Mouse (Mus musculus) G1E-ER4 (cell line): ENCODE measurements around the gene Gm7029. TPM values are rescaled to one million over a fixed set of nuclear protein-coding genes. Genes with fewer than 3 reads are reported as not detected.

Experiments used
- GATA1 ChIP-seq: IDR thresholded peaks from one replicate; pipeline ENCODE4 v1.8.0; 2012; ENCODE audit warnings: low read length, inconsistent platforms
- polyA plus RNA-seq: library from polyadenylated mRNA; stranded (reverse); fragments of >175 nt; gene quantifications from 2 replicates; pipeline ENCODE4 v1.2.3, GENCODE M21; 2012

Gene Gm7029
- polyA plus RNA-seq, 1 experiment = not detected

DNA sequence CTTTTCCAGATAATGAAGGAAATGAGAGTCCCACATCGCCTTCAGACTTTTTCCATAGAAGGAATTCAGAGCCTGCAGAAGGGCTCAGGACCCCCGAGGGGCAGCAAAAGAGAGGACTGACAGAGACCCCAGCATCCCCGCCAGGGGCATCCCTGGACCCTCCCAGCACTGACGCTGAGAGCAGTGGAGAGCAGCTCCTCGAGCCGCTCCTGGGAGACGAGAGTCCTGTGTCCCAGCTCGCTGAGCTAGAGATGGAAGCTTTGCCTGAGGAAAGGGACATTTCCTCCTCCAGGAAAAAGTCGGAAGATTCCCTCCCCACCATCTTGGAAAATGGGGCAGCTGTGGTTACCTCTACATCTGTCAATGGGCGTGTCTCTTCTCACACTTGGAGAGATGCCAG is 39.6 kb downstream of the Gm7029 start:
- no peak for TF ChIP-seq GATA1

DNA sequence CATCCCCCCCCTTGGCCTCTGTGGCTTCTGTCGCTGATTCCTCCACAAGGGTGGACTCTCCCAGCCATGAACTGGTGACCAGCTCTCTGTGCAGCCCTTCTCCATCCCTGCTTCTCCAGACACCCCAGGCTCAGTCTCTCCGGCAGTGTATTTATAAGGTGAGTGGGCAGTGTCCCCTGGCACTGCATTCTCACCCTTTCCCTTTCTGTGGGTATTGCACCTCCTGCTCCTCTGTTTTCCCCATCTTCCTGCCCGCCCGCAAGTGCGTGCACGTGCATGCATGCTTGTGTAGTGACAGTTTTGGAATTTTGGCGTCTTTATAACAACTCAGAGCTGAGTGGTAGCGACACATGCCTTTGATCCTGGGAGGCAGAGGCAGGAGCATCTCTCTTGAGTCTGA is 40.3 kb downstream of the Gm7029 start:
- TF ChIP-seq GATA1 = no peak

DNA sequence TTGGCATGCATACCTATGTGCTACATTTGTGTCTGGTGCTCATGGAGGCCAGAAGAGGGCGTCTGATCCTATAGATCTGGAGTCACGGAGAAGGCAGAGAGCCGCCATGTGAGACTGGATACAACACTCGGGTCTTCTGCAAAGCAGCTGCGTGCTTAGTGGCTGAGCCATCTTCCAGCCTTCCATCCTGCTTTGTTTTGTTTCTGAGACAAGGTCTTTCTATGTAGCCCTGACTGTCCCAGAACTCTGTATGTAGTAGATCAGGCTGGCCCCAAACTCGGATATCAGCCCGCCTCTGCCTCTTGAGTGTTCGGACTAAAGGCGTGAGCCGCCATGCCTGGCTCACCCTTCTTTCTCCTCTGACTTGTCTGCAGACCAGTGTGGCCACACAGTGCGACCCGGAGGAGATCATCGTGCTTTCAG is 41.3 kb downstream of the Gm7029 start:
- TF ChIP-seq GATA1 = no peak

DNA sequence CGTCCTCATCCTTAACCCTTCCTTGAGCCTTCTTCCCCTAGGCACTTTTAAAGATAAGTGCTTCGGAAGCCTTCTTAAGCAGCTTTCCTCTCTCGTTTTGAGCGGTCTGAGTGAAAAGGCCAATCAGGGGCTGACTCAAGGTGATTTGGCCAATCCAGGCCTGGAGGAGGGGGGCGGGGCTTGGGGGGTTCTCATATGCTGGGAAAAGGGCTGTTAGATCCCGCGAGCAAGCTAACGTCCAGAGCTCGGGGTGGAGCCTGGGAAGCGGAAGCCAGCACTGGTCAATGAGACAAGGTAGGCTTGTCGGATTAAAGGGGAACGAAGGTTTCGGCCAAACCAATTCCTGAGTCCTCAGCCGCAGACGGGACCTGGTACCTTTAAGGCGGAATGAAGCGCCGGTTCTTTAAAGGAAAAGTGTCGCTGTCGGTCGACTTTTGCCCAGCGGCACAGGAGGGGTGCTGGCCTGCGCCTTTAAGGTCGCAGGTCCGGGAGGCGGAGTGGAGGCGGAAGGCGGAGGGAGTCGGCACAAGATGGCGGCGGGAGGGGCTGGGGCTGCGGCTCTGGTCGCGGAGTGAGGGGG is 42.1 kb downstream of the Gm7029 start, which contains the start of the genes Tapbp and Zbtb22:
Gene Tapbp (plus strand): TSS at position 229 of the 580 bp plus-strand sequence.
Gene Zbtb22 (plus strand): TSS at position 234 of the 580 bp plus-strand sequence.
- no peak for TF ChIP-seq GATA1

DNA sequence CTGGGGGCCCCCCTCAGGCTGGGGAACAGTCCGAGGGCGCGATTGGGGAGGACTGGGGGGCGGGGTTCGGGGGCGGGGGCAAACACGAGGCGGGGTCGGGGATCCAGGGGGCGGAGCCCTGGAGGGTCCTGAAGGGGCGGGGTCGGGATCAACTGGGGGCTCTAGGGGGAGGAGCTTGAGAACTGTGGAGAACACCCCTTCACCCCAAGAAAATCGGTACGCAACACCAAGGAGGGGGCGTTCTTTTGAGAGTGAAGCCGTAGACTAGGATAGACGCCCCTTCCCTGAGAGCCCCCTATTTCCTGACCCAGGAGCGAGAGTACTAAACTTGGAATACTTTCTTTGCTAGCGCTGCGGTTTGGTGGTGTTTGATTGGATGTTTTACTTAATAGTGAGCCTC is 42.7 kb downstream of the Gm7029 start:
- TF ChIP-seq GATA1 = no peak

DNA sequence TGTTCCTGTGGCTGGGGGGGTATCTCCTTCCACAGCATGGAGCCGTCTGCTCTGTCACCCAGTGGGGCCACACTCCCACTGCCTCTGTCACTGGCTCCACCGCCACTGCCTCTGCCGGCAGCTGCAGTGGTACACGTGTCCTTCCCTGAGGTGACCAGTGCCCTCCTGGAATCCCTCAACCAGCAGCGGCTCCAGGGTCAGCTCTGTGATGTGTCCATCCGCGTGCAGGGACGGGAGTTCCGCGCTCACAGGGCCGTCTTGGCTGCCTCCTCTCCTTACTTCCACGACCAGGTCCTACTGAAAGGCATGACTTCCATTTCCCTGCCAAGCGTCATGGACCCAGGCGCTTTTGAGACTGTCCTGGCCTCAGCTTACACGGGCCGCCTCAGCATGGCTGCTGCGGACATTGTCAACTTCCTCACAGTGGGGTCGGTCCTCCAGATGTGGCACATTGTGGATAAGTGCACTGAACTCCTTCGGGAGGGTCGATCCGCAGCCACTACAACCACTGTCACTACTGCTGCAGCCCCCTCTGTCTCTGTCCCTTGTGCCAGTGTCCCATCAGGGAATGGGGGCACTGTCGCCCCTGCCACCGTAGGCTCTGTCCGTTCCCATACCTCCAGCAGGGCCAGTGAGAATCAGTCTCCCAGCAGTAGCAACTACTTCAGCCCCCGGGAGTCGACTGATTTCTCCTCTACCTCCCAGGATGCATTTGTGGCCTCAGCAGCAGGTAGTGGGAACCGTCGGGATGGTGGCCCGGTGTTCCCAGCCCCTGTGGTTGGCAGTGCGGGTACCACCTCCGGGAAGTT is 43.4 kb downstream of the Gm7029 start:
- TF ChIP-seq GATA1 = no peak

DNA sequence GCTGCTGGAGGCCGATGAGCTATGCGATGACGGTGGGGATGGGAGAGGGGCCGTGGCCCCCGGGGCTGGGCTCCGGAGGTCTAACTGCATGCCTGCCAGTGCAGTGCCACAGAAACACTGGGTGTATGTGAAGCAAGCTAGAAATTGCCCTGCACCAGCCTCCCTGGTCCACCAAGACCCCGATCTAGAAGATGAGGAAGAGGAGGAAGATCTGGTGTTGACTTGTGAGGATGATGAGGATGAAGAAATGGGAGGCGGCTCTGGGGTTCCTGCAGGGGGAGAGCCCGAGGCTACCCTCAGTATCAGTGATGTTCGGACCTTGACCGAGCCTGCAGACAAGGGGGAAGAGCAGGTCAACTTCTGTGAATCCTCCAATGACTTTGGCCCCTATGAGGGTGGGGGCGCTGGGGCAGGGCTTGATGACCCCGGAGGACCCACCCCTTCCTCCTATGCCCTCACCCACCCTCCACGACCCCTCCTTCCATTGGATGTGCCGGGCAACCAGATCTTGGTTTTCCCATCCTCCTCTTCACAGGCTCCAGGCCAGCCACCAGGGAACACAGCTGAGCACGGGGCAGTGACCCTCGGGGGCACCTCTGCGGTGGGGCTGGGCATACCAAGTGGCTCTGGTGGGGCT is 44.1 kb downstream of the Gm7029 start:
- TF ChIP-seq GATA1 = no peak

DNA sequence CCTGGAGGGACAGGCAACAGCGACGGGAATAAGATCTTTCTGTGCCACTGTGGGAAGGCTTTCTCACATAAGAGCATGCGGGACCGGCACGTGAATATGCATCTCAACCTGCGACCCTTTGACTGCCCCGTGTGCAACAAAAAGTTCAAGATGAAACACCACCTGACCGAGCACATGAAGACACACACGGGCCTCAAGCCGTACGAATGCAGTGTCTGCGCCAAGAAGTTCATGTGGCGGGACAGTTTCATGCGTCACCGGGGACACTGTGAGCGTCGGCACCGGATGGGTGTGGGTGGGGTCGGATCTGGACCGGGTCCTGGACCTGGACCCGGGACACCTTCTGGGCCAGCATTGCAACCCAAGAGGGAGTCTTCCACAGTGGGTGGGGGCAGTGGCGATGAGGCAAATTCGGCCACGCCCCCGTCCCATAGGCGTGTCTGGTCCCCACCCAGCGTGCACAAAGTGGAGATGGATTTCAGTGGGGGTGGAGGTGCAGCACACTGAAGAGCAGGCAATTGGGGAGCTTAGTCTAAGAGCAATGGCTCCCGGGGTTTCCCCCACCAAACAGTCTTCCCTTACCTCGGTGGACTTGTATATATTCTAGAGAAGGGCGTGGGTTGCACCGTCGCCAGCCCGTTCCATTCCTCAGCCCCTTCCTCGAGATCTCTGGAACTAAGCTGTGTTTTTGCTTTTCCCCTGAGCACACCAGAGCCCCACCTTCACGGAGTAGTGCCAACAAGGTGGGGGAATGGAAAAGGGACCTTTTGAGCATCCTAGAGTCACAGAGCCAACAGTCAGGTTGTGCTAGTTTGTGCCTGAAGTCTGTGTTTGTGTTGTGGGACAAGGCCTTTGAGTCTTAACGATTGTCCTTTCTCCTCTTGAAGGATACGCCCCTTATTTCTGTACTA is 44.9 kb downstream of the Gm7029 start:
- no peak for TF ChIP-seq GATA1

DNA sequence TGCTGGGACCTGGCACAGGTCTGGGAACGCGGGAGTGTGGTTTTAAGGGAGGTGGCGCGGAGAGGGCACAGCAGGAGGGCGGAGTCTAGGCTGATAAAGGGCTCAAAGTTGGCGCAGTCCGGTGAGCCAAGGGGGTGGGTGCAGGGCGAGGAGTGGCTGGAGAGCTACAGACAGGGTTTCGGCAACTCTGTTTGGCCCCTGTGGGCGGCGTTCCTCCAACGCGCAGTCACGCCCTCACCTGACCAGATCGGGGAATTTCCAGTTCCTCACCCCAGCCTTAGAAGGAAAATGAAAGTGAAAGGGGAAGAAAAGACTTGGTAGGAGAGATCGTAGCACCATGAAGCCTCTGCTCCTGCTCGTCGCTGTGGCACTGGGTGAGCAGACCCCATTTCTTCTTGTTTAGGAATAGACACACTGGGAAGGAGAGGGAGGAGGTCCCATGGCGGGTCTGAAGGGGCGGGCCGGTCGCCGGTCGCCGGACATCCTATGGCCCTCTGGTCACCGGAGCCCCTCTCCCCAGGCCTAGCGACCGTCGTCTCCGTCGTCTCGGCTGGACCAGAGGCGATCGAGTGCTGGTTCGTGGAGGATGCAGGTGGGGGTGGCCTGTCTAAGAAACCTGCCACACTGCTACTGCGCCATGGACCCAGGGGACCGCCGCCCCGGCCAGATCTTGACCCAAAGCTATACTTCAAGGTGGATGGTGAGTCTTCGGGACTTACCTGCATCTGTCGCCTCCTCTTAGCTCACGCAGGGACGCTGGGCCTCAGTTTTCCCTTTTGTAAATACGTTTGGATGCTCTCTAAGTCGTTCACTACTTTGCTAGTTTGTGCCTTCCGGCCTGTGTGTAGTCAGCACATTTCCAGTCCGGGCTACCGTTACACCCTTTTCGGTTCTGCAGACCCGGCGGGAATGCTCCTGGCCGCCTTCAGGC is 46.0 kb downstream of the Gm7029 start:
- TF ChIP-seq GATA1 = no peak

DNA sequence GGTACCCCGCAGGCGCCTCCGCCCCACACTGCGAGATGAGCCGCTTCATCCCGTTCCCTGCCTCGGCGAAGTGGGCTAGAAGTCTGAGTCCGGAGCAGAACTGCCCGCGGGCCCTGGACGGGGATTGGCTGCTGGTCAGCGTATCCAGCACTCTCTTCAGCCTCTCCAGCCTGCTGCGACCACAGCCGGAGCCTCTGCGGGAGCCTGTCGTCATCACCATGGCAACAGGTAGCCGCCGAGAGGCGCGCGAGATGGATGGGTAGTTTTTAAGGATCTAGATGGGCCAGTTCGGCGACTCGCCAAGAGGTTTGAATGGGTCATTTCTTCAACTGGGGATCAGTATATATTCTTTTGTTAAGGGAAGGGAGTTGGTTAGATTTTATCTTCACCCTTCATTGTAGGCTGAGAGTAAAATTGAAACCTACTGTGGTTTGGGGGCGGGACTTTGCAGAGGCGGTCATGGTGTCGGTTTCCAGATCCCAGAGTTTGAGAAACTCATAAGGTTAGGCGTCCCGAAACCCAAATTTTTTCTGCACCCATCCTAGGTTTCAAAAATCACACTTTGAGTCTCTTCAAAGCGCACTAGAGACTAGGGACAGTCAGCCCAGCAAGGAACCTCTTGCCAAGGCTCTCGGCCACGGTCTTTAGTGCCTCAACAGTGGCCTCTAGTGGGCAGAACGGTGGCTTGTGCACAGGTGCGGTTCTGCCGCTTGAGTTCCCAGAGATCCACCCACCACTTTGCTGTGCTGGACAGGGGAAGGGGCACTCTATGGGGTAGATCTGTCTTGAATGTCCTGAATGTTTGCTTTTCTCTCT is 46.9 kb downstream of the Gm7029 start:
- TF ChIP-seq GATA1 = no peak

DNA sequence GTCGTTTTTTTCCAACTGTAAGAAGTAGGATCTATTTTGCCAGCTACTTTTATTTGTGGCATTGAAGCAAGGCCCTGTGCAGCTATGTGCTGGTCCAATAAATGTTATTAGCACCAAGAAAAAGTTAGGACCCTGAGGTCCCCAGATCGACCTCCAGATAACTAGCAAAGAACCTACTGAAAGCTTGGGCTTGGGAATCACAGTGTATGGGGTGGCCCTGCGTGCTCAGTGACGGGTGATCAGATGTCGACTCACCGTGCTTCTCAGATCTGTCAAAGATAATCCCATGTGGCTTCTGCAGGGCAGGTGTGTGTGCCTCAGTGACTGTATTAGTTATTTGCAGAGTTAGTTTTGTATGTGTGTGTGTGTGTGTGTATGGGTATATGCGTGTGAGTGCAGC is 47.7 kb downstream of the Gm7029 start:
- no peak for TF ChIP-seq GATA1

Other genes starting within 250 kb of the Gm7029 start
- gene Zfp414, start 244.7 kb upstream of the Gm7029 start, polyA plus RNA-seq = 134 and 140 TPM in 2 replicates
- not detected in 2 replicates for gene Pram1, start 235.8 kb upstream of the Gm7029 start, polyA plus RNA-seq
- gene Hnrnpm, start 187.0 kb upstream of the Gm7029 start, polyA plus RNA-seq = 1,122 and 1,843 TPM in 2 replicates
- gene March2, start 155.2 kb upstream of the Gm7029 start, polyA plus RNA-seq = 19.8 and 42.0 TPM in 2 replicates
- gene Rab11b, start 113.3 kb upstream of the Gm7029 start, polyA plus RNA-seq = 99.8 and 157 TPM in 2 replicates
- not detected in 2 replicates for gene Angptl4, start 92.0 kb upstream of the Gm7029 start, polyA plus RNA-seq
- 6.9 and 7.2 TPM in 2 replicates for gene Kank3, start 63.3 kb upstream of the Gm7029 start, polyA plus RNA-seq
- 1,425 and 5,080 TPM in 2 replicates for gene Rps28, start 49.3 kb upstream of the Gm7029 start, polyA plus RNA-seq
- 678 and 952 TPM in 2 replicates for gene Ndufa7, start 49.3 kb upstream of the Gm7029 start, polyA plus RNA-seq
- gene Cd320, start 30.7 kb upstream of the Gm7029 start, polyA plus RNA-seq = 9.3 and 14.4 TPM in 2 replicates
- 88.1 and 95.0 TPM in 2 replicates for gene Kifc1, start 16.8 kb downstream of the Gm7029 start, polyA plus RNA-seq
- not detected in 2 replicates for gene Platr17, start 31.3 kb downstream of the Gm7029 start, polyA plus RNA-seq
- 57.5 and 59.5 TPM in 2 replicates for gene Daxx, start 35.6 kb downstream of the Gm7029 start, polyA plus RNA-seq
- 77.2 and 82.0 TPM in 2 replicates for gene Tapbp, start 42.1 kb downstream of the Gm7029 start, polyA plus RNA-seq
- gene Zbtb22, start 42.1 kb downstream of the Gm7029 start, polyA plus RNA-seq = 49.7 and 50.9 TPM in 2 replicates
- gene Rgl2, start 55.7 kb downstream of the Gm7029 start, polyA plus RNA-seq = 93.1 and 127 TPM in 2 replicates
- 358 and 374 TPM in 2 replicates for gene Pfdn6, start 66.5 kb downstream of the Gm7029 start, polyA plus RNA-seq
- 165 and 186 TPM in 2 replicates for gene Wdr46, start 66.8 kb downstream of the Gm7029 start, polyA plus RNA-seq
- 11.6 and 14.2 TPM in 2 replicates for gene B3galt4, start 77.7 kb downstream of the Gm7029 start, polyA plus RNA-seq
- 64.7 and 68.2 TPM in 2 replicates for gene Vps52, start 82.0 kb downstream of the Gm7029 start, polyA plus RNA-seq
- 364 and 1,526 TPM in 2 replicates for gene Rps18, start 82.2 kb downstream of the Gm7029 start, polyA plus RNA-seq
- not detected in 2 replicates for gene H2-K1, start 126.5 kb downstream of the Gm7029 start, polyA plus RNA-seq
- gene Ring1, start 150.8 kb downstream of the Gm7029 start, polyA plus RNA-seq = 56.3 and 62.8 TPM in 2 replicates
- gene H2-Ke6, start 154.2 kb downstream of the Gm7029 start, polyA plus RNA-seq = 64.0 and 94.1 TPM in 2 replicates
- 98.4 and 100 TPM in 2 replicates for gene Slc39a7, start 157.8 kb downstream of the Gm7029 start, polyA plus RNA-seq
- 176 and 194 TPM in 2 replicates for gene Rxrb, start 158.0 kb downstream of the Gm7029 start, polyA plus RNA-seq
- 0.96 and 1.5 TPM in 2 replicates for gene Col11a2, start 165.6 kb downstream of the Gm7029 start, polyA plus RNA-seq
- gene H2-Oa, start 218.5 kb downstream of the Gm7029 start, polyA plus RNA-seq = not detected in 2 replicates
- gene H2-DMa, start 245.7 kb downstream of the Gm7029 start, polyA plus RNA-seq = 2.0 and 2.6 TPM in 2 replicates
- gene Brd2, start 248.8 kb downstream of the Gm7029 start, polyA plus RNA-seq = 215 and 310 TPM in 2 replicates